Mouse (Mus musculus): ENCODE measurements around the gene Flna. TPM values are rescaled to one million over a fixed set of nuclear protein-coding genes. Genes with fewer than 3 reads are reported as not detected.

Gene Flna
- polyA plus RNA-seq, 1 experiment from 2014 or later: 155 TPM

DNA sequence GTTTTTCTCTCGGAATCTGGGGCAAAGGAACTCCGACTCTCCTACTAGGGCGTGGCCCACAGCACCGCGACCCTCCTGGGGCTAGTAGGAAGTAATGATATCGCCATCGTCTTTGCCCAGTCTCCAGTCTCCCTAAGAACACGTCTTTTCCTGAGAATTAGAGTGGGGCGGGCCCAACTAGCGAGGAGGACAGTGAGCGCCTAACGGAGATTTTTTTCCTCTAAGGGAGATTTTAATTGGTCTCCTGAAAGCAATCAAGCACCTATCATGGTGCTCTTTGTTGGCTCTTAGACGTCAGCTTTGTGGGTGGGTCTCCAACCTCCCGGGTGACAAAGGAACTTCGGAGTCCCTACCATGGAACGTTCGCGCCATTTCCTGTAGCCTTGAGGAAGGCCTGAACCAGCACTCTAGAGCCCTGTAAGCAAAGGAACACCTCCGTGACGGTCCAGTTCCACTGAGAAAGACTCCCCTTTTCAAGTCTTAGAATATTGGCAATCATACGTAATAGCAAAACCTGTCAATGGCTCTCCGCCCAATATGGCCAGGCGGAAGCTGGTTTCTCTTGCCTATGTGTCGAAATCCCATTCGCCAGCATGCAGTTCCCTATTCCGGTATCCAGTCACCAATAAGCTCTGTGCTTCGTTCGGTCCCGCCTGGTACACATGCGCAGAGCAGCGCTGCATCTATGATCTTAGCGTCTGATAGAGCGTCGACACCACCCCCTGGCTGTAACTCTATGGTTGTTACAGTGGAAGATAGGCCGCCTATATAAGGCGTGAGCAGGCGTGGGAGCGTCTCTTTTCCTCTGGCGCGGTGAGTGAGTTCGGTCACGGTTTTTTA lies 20.7 kb upstream of the Flna start, which contains the start of gene Rpl10:
Rpl10 (plus strand) TSS at position 751 of the 840 bp plus-strand sequence.
- H3K27ac ChIP-seq (ENCODE audit: low read depth, low read length): peak within 1 kb of the TSS; percentile 88
- TF ChIP-seq CTCF (IDR thresholded peaks at IDR 0.05; ENCODE audit: low read depth): peak; percentile 65
- H3K36me3 ChIP-seq (ENCODE audit: control insufficient read depth, insufficient read depth): peaks cover 3% of the 10 kb centered on the region; the same call in 1 of the 2 replicates
- peak within 1 kb of the TSS; percentile 56 for H3K4me3 ChIP-seq (ENCODE audit: low read depth, low read length)
- no peaks in the 10 kb centered on the region for H3K27me3 ChIP-seq (replicated peaks; ENCODE audit: control insufficient read depth, insufficient read depth, low read length)
- H3K4me1 ChIP-seq (replicated peaks; ENCODE audit: control insufficient read depth, insufficient read depth, low read length): no peaks in the 10 kb centered on the region
- H3K9me3 ChIP-seq (ENCODE audit: control insufficient read depth): no peaks in the 10 kb centered on the region
- WGBS: 20% methylated on average over 42 of the region's 42 CpGs
- peak; percentile 95 for ATAC-seq
- peak within 1 kb of the TSS; percentile 57 for H3K9ac ChIP-seq (ENCODE audit: low read depth, low read length)
- H3K4me2 ChIP-seq (replicated peaks; ENCODE audit: low read depth): peak within 1 kb of the TSS; percentile 61

DNA sequence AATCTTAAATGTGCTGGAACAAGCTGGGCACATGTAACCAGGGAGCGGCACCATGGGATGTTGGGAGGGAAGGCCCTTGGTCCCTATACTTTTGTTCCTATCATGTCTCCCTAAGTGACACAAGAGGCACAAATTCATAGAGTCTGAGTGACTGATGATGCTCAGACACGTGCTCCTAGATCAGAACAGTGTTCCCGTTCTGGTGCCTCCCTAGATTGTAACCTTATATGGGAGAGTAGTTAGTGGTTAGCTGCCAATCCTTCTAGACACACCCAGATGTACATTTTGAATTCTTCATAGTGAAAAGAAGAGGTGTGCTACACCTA lies 20.1 kb upstream of the Flna start:
- H3K27me3 ChIP-seq (replicated peaks; ENCODE audit: control insufficient read depth, insufficient read depth, low read length): no peaks in the 10 kb centered on the region
- peak; percentile 31 for ATAC-seq
- peak overlapping the region; percentile 42; the same call in 1 of the 2 replicates for H3K9ac ChIP-seq (ENCODE audit: low read depth, low read length)
- no peaks in the 10 kb centered on the region for H3K9me3 ChIP-seq (ENCODE audit: control insufficient read depth)
- H3K27ac ChIP-seq (ENCODE audit: low read depth, low read length): peak overlapping the region; percentile 88
- H3K36me3 ChIP-seq (ENCODE audit: control insufficient read depth, insufficient read depth): peaks cover 3% of the 10 kb centered on the region; the same call in 1 of the 2 replicates
- WGBS: 34% methylated on average over 3 of the region's 3 CpGs
- TF ChIP-seq CTCF (IDR thresholded peaks at IDR 0.05; ENCODE audit: low read depth): no peak
- H3K4me3 ChIP-seq (ENCODE audit: low read depth, low read length): peak overlapping the region; percentile 36
- peak overlapping the region; percentile 61 for H3K4me2 ChIP-seq (replicated peaks; ENCODE audit: low read depth)
- no peaks in the 10 kb centered on the region for H3K4me1 ChIP-seq (replicated peaks; ENCODE audit: control insufficient read depth, insufficient read depth, low read length)

DNA sequence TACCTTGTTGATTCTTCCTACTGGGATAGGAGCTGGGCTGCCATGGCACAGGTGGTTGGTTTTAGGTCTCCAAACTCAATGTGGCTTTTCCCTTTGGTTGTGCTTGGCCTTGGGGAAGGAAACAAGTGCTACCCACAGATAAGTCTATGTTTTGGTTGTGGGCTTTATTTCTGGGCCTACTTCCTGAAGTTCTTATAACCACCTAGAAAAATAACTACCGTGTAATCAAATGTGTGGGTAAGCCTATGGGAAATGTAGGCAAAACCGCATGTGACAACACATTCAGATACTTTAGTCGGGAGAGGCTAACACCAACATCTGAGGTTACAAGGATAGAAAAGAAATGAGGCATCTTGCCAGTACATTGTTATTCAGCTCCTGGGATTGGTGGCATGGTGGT lies 8.1 kb upstream of the Flna start:
- no peak overlapping the region for H3K9ac ChIP-seq (ENCODE audit: low read depth, low read length)
- H3K9me3 ChIP-seq (ENCODE audit: control insufficient read depth): no peaks in the 10 kb centered on the region
- H3K4me1 ChIP-seq (replicated peaks; ENCODE audit: control insufficient read depth, insufficient read depth, low read length): no peaks in the 10 kb centered on the region
- no peak overlapping the region for H3K4me3 ChIP-seq (ENCODE audit: low read depth, low read length)
- no peak for ATAC-seq
- no peak overlapping the region for H3K4me2 ChIP-seq (replicated peaks; ENCODE audit: low read depth)
- TF ChIP-seq CTCF (IDR thresholded peaks at IDR 0.05; ENCODE audit: low read depth): no peak
- no peaks in the 10 kb centered on the region for H3K27me3 ChIP-seq (replicated peaks; ENCODE audit: control insufficient read depth, insufficient read depth, low read length)
- 0 out of 2 replicates have a peak, but pooled peaks cover 5% of the 10 kb centered on the region for H3K36me3 ChIP-seq (ENCODE audit: control insufficient read depth, insufficient read depth)
- 92% methylated on average over 3 of the region's 3 CpGs for WGBS
- H3K27ac ChIP-seq (ENCODE audit: low read depth, low read length): no peak overlapping the region

- WGBS: 21% methylated on average over 31 of the region's 31 CpGs
- 0 out of 2 replicates have a peak, but pooled peaks cover 5% of the 10 kb centered on the region for H3K36me3 ChIP-seq (ENCODE audit: control insufficient read depth, insufficient read depth)
These were observed 5.4 kb upstream of the Flna start for GRCm38 (mm10) chrX:74254888-74255565.

DNA sequence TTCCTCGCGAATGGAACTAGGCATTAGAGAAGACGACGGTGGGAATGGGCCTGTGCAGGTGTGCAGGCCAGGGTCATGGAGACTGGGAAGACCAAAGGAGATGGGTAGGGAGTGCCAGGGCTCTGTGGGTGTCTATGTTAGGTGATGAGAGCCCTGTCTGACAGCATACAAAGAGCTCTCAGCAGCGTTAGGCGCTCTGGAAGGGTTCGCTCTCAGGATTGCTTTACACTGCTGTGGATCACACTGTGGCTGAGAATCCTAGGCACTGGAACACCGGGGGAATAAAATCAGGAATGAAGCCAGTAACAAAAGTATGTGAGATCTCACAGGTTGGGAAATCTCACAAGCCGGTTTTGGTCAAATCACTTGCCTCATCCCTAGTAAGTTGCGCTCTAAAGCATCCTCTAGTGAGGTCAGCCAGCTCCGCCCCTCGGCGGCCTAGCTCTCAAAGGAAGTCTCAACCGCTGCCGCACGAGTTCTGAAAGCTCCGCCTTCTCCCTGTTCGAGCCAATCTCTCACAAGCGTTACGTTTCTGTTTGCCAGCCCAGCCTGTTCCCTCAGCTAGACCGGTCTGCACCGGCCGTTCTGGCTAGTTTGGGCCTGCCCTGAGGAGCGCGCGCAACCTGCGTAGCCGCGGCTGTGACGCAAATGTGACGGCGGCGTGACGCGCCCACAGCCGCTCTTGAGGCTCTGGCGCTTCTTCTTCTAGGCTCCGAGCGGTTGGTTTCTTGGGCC lies 4.7 kb upstream of the Flna start, which contains the start of gene Emd:
Emd (plus strand) TSS at position 535 of the 735 bp plus-strand sequence.
- H3K4me1 ChIP-seq (replicated peaks; ENCODE audit: control insufficient read depth, insufficient read depth, low read length): no peaks in the 10 kb centered on the region
- H3K9ac ChIP-seq (ENCODE audit: low read depth, low read length): peak within 1 kb of the TSS; percentile 66
- no peaks in the 10 kb centered on the region for H3K27me3 ChIP-seq (replicated peaks; ENCODE audit: control insufficient read depth, insufficient read depth, low read length)
- no peaks in the 10 kb centered on the region for H3K9me3 ChIP-seq (ENCODE audit: control insufficient read depth)
- no peak for TF ChIP-seq CTCF (IDR thresholded peaks at IDR 0.05; ENCODE audit: low read depth)
- peak within 1 kb of the TSS; percentile 66 for H3K4me2 ChIP-seq (replicated peaks; ENCODE audit: low read depth)
- WGBS: 29% methylated on average over 39 of the region's 39 CpGs
- H3K4me3 ChIP-seq (ENCODE audit: low read depth, low read length): peak within 1 kb of the TSS; percentile 56
- peak within 1 kb of the TSS; percentile 86 for H3K27ac ChIP-seq (ENCODE audit: low read depth, low read length)
- H3K36me3 ChIP-seq (ENCODE audit: control insufficient read depth, insufficient read depth): 0 out of 2 replicates have a peak, but pooled peaks cover 5% of the 10 kb centered on the region
- peak; percentile 98 for ATAC-seq

More at GRCm38 (mm10) chrX:74254888-74255565, 5.4 kb upstream of the Flna start:
- Histone ChIP-seq H3K9ac (ENCODE audit: low read depth, low read length) (peak overlapping the region; percentile 66), H3K4me3 (ENCODE audit: low read depth, low read length) (peak overlapping the region; percentile 56), H3K27ac (ENCODE audit: low read depth, low read length) (peak overlapping the region; percentile 86), H3K4me1 (replicated peaks; ENCODE audit: control insufficient read depth, insufficient read depth, low read length) (no peaks in the 10 kb centered on the region), H3K27me3 (replicated peaks; ENCODE audit: control insufficient read depth, insufficient read depth, low read length) (no peaks in the 10 kb centered on the region), H3K9me3 (ENCODE audit: control insufficient read depth) (no peaks in the 10 kb centered on the region), H3K4me2 (replicated peaks; ENCODE audit: low read depth) (peak overlapping the region; percentile 66)
- TF ChIP-seq CTCF (IDR thresholded peaks at IDR 0.05; ENCODE audit: low read depth): no peak
- peak; percentile 67 for ATAC-seq
